Mouse (Mus musculus): ENCODE measurements around the gene Ubtf.
A peak's percentile ranks its signal among the peaks of the same experiment; 100 is the strongest.

Ubtf gene

GRCm38 (mm10) chr11:102346926-102347325, 27.4 kb upstream of the Ubtf start:
- DNase-seq (ENCODE audit: low spot score): no peak

GRCm38 (mm10) chr11:102344458-102344857, 24.9 kb upstream of the Ubtf start:
- no peak for DNase-seq (ENCODE audit: low spot score)

- no peak for DNase-seq (ENCODE audit: low spot score)
These were observed 23.2 kb upstream of the Ubtf start for GRCm38 (mm10) chr11:102342742-102343141.

- no peak for DNase-seq (ENCODE audit: low spot score)
These were observed 21.6 kb upstream of the Ubtf start for GRCm38 (mm10) chr11:102341101-102341500.

- DNase-seq (ENCODE audit: low spot score): no peak
These were observed 20.1 kb upstream of the Ubtf start for GRCm38 (mm10) chr11:102339624-102340023.

GRCm38 (mm10) chr11:102339195-102339594, 19.7 kb upstream of the Ubtf start:
- DNase-seq (ENCODE audit: low spot score): no peak

- DNase-seq (ENCODE audit: low spot score): no peak
These were observed 19.0 kb upstream of the Ubtf start for GRCm38 (mm10) chr11:102338561-102338960.

- DNase-seq (ENCODE audit: low spot score): no peak
These were observed 18.4 kb upstream of the Ubtf start for GRCm38 (mm10) chr11:102337921-102338320.

GRCm38 (mm10) chr11:102336191-102336590, 16.6 kb upstream of the Ubtf start:
- DNase-seq (ENCODE audit: low spot score): no peak

- no peak for DNase-seq (ENCODE audit: low spot score)
These were observed 15.6 kb upstream of the Ubtf start for GRCm38 (mm10) chr11:102334973-102335700.

- no peak for DNase-seq (ENCODE audit: low spot score)
These were observed 14.5 kb upstream of the Ubtf start for GRCm38 (mm10) chr11:102334010-102334409.

- no peak for DNase-seq (ENCODE audit: low spot score)
These were observed 13.5 kb upstream of the Ubtf start for GRCm38 (mm10) chr11:102333061-102333460.

GRCm38 (mm10) chr11:102331806-102332205, 12.3 kb upstream of the Ubtf start:
- DNase-seq (ENCODE audit: low spot score): no peak

GRCm38 (mm10) chr11:102330039-102330438, 10.5 kb upstream of the Ubtf start:
- no peak for DNase-seq (ENCODE audit: low spot score)

- no peak for DNase-seq (ENCODE audit: low spot score)
These were observed 10.0 kb upstream of the Ubtf start for GRCm38 (mm10) chr11:102329518-102329917.

- no peak for DNase-seq (ENCODE audit: low spot score)
These were observed 8.3 kb upstream of the Ubtf start for GRCm38 (mm10) chr11:102327839-102328238.

- no peak for DNase-seq (ENCODE audit: low spot score)
These were observed 7.7 kb upstream of the Ubtf start for GRCm38 (mm10) chr11:102327250-102327649.

- no peak for DNase-seq (ENCODE audit: low spot score)
These were observed 4.0 kb upstream of the Ubtf start for GRCm38 (mm10) chr11:102323516-102323915.

GRCm38 (mm10) chr11:102321931-102322330, 2.4 kb upstream of the Ubtf start:
- no peak for DNase-seq (ENCODE audit: low spot score)

GRCm38 (mm10) chr11:102320686-102321005, 1.1 kb upstream of the Ubtf start:
- DNase-seq (ENCODE audit: low spot score): peak; percentile 53

- DNase-seq (ENCODE audit: low spot score): peak; percentile 69
These were observed 571 bp upstream of the Ubtf start for GRCm38 (mm10) chr11:102319941-102320685.

- peak; percentile 48 for DNase-seq (ENCODE audit: low spot score)
These were observed 749 bp downstream of the Ubtf start for GRCm38 (mm10) chr11:102318576-102319409.
